Mouse (Mus musculus): ENCODE results near the gene Vmn1r73.

The Vmn1r73 gene

GRCm38 (mm10) chr7:11729966-11730365 is at the start of gene Vmn1r73:
TSS of gene Vmn1r73 (plus strand) at chr7:11730266.
- in situ Hi-C loops (cut with MboI, MseI): no loop called here

Measured in regulatory T cell (primary cell).